Mouse (Mus musculus) MEL (cell line): Measurements from ENCODE around the gene Olfr877.

Experiments used
- BHLHE40 ChIP-seq: IDR thresholded peaks from 2 replicates; pipeline ENCODE4 v1.6.1; 2012; ENCODE audit warnings: low read depth, mild to moderate bottlenecking, inconsistent platforms, low read length, improper control_type of control experiment, borderline replicate concordance
- CHD1 ChIP-seq: IDR thresholded peaks from 2 replicates; pipeline ENCODE4 v1.6.1; 2012; ENCODE audit warnings: low read depth, mild to moderate bottlenecking, inconsistent platforms, low read length, improper control_type of control experiment
- CTCF ChIP-seq, 3 experiments: IDR thresholded peaks in 2 of 3; conservative IDR thresholded peaks in 1 of 3; 2 replicates each; pipeline ENCODE4 v1.5.1; 2011 to 2012; ENCODE audit warnings: low read length in 3 of 3, low read depth in 2 of 3, mild to moderate bottlenecking in 2 of 3, improper control_type of control experiment in 1 of 3, inconsistent platforms in 1 of 3, mixed read lengths in 1 of 3, moderate library complexity in 1 of 3; ENCODE audit not compliant: control insufficient read depth in 1 of 3, insufficient read depth in 1 of 3, poor library complexity in 1 of 3, severe bottlenecking in 1 of 3
- HCFC1 ChIP-seq: IDR thresholded peaks from 2 replicates; pipeline ENCODE4 v1.6.1; 2012; ENCODE audit warnings: low read depth, mild to moderate bottlenecking, inconsistent platforms, low read length, improper control_type of control experiment, moderate library complexity
- MAX ChIP-seq: IDR thresholded peaks from 2 replicates; pipeline ENCODE4 v1.6.1; 2011; ENCODE audit warnings: low read length, improper control_type of control experiment
- MAZ ChIP-seq: IDR thresholded peaks from 2 replicates; pipeline ENCODE4 v1.6.1; 2012; ENCODE audit warnings: low read depth, mild to moderate bottlenecking, inconsistent platforms, low read length, improper control_type of control experiment
- MEF2A ChIP-seq: IDR thresholded peaks from 2 replicates; pipeline ENCODE4 v1.6.1; 2014; ENCODE audit warnings: low read depth, mild to moderate bottlenecking, inconsistent platforms, low read length, improper control_type of control experiment; ENCODE audit not compliant: poor library complexity, insufficient replicate concordance, severe bottlenecking; ENCODE audit errors: extremely low read depth
- MYC ChIP-seq: IDR thresholded peaks from 2 replicates; pipeline ENCODE4 v1.6.1; 2011; ENCODE audit warnings: low read depth, mild to moderate bottlenecking, low read length, improper control_type of control experiment, moderate library complexity
- POLR2A ChIP-seq, 2 experiments: IDR thresholded peaks; 2 replicates each; pipeline ENCODE4 v1.6.1; 2011 to 2012; ENCODE audit warnings: low read length in 2 of 2, mild to moderate bottlenecking in 2 of 2, control low read depth in 1 of 2, improper control_type of control experiment in 1 of 2, low read depth in 1 of 2, moderate library complexity in 1 of 2; ENCODE audit not compliant: control insufficient read depth in 1 of 2, insufficient read depth in 1 of 2, poor library complexity in 1 of 2
- RAD21 ChIP-seq: IDR thresholded peaks from 2 replicates; pipeline ENCODE4 v1.6.1; 2011; ENCODE audit warnings: mild to moderate bottlenecking, low read depth, low read length, improper control_type of control experiment
- TCF12 ChIP-seq: IDR thresholded peaks from 2 replicates; pipeline ENCODE4 v1.6.1; 2014; ENCODE audit warnings: low read depth, mild to moderate bottlenecking, inconsistent platforms, low read length, improper control_type of control experiment, moderate library complexity
- ZNF384 ChIP-seq: IDR thresholded peaks from 2 replicates; pipeline ENCODE4 v1.6.1; 2012; ENCODE audit warnings: low read depth, mild to moderate bottlenecking, inconsistent platforms, low read length, improper control_type of control experiment

- TF ChIP-seq TCF12: no peak
- no peak for TF ChIP-seq ZNF384
- TF ChIP-seq CHD1: no peak
- TF ChIP-seq BHLHE40: no peak
- no peak for TF ChIP-seq MAZ
- TF ChIP-seq MYC: no peak
- no peak for TF ChIP-seq RAD21
- TF ChIP-seq MEF2A: no peak
- no peak for TF ChIP-seq CTCF (IDR thresholded peaks at IDR 0.05 in 2 of 3, conservative IDR thresholded peaks at IDR 0.05 in 1 of 3; ENCODE audit: control insufficient read depth in 1 of 3, insufficient read depth in 1 of 3, low read depth in 2 of 3, low read length in 3 of 3, poor library complexity in 1 of 3, severe bottlenecking in 1 of 3)
- TF ChIP-seq POLR2A (IDR thresholded peaks at IDR 0.05; ENCODE audit: control insufficient read depth in 1 of 2, insufficient read depth in 1 of 2, low read depth in 1 of 2, low read length in 2 of 2, poor library complexity in 1 of 2): no peak
- TF ChIP-seq HCFC1: no peak
- TF ChIP-seq MAX: no peak
Observed at GRCm38 (mm10) chr9:37808456-37808855, 45.6 kb upstream of the Olfr877 start.
